ENCODE assay signal across 20 mouse cellular contexts in the genomic region with DNA sequence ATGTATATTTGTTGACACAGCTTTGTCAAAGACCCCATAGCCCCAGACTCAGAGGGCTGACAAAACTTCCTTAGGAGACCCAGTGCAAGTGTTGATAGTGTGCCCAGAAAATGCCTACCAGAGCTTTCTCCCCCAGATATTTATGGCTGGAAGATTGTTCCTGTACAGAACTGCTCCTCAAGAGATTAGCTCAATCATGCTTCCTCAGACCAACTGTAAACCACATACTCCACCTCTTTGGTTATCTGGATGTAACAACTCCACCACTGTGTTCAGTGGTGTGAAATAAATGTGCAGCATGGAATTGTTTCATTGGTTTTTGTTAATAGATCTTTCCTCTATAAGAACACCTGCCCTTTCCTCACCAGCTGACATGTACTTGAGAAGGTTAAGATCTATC.
"Had no signal": no experiment of that assay in that cellular context is flagged by ENCODE, and none has a peak within 500 bp of the region (broad histone marks: within the 10 kb centered on the region; RNA-seq: fewer than 3 reads in every experiment).

No protein-coding gene starts in this region.

- H3K27ac ChIP-seq: intestine, embryonic 15.5 days; kidney, embryonic 15.5 days; left cerebral cortex, adult 2 months; liver, embryonic 13.5 days; lung, embryonic 15.5 days; midbrain, embryonic 12.5 days; neural tube, embryonic 13.5 days; stomach, postnatal 0 days had no signal

- H3K9me3 ChIP-seq: intestine, embryonic 15.5 days; kidney, embryonic 15.5 days; liver, embryonic 13.5 days; lung, embryonic 15.5 days; midbrain, embryonic 12.5 days; neural tube, embryonic 13.5 days had no signal

- H3K27me3 ChIP-seq: intestine, embryonic 15.5 days; kidney, embryonic 15.5 days; liver, embryonic 13.5 days; lung, embryonic 15.5 days; midbrain, embryonic 12.5 days; neural tube, embryonic 13.5 days had no signal

- H3K4me1 ChIP-seq: intestine, embryonic 15.5 days; kidney, embryonic 15.5 days; liver, embryonic 13.5 days; lung, embryonic 15.5 days; midbrain, embryonic 12.5 days; neural tube, embryonic 13.5 days had no signal

- H3K4me2 ChIP-seq: intestine, embryonic 15.5 days; kidney, embryonic 15.5 days; liver, embryonic 13.5 days; lung, embryonic 15.5 days; midbrain, embryonic 12.5 days; neural tube, embryonic 13.5 days had no signal

- DNase-seq: kidney, adult 11 months; kidney, adult 8-10 months; kidney, postnatal 10 days; kidney, postnatal 36 days; layer of hippocampus, postnatal 36 days; liver, embryonic 13.5 days; lung, adult 18-20 months; lung, postnatal 10 days; lung, postnatal 36 days; thymus, adult 2 months; thymus, postnatal 36 days had no signal

- H3K36me3 ChIP-seq: intestine, embryonic 15.5 days; kidney, embryonic 15.5 days; liver, embryonic 13.5 days; lung, embryonic 15.5 days; midbrain, embryonic 12.5 days; neural tube, embryonic 13.5 days had no signal

- H3K9ac ChIP-seq: intestine, embryonic 15.5 days; kidney, embryonic 15.5 days; liver, embryonic 13.5 days; lung, embryonic 15.5 days; midbrain, embryonic 12.5 days; neural tube, embryonic 13.5 days had no signal

- ATAC-seq: intestine, embryonic 15.5 days; midbrain, embryonic 16.5 days had no signal

- H3K4me3 ChIP-seq: intestine, embryonic 15.5 days; kidney, embryonic 15.5 days; left cerebral cortex, adult 2 months; liver, embryonic 13.5 days; lung, embryonic 15.5 days; midbrain, embryonic 12.5 days; myocyte; neural tube, embryonic 13.5 days had no signal
